Mouse (Mus musculus) kidney, postnatal 14 days (tissue): ENCODE results near the gene Pygo2.

Experiments used
- DNase-seq: peaks from one replicate; pipeline ENCODE4 v3.0.0; 2022; ENCODE audit warnings: mixed read lengths

Pygo2 gene

DNA sequence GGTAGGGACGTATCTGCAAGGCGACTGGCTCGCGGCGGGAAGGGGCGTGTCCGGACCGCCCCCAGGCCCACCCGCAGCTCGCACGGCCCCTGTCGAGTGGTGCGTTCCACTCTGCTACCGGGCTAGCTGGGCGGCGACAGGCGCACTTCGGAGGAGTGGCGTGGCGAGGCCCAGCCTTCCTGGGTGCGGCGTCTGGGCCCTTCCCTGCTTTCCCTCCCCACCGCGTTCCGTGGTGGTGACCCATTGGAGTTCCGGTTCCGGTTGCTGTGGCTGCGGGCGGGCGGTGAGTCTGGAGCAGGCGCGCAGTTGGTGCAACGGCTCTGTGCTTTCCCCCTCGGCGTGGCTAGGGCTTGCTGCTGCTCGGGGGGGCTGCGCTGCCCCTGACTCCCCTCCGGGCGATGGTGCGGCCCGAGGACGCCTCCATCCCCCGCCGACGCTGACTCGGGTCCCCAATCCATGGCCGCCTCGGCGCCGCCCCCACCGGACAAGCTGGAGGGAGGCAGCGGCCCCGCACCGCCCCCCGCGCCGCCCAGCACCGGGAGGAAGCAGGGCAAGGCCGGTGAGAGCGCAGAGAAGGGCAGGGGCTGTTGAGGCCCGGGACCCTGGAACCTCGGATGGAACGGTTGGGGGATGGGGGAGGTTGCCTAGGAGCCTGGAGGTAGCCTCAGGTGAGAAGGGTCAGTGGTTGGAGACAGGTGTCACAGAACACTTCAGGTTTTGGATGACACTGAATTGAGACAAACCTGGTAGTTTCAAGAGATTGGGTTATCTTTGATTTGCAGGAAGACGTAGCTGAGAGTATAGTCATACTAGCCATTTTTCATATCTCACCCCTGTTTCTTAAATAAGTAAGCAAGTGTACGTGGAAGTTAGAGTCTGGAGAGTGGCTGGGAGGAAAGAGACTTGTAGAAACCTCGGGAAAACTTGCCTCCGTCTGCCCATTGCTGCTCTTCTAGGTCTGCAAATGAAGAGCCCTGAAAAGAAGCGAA, at the start of gene Pygo2:
Pygo2 (plus strand) TSS at position 44 of the 989 bp plus-strand sequence.
- peak; percentile 97 for DNase-seq

GRCm38 (mm10) chr3:89380291-89380690, 49.7 kb upstream of the Pygo2 start:
- DNase-seq = no peak

DNA sequence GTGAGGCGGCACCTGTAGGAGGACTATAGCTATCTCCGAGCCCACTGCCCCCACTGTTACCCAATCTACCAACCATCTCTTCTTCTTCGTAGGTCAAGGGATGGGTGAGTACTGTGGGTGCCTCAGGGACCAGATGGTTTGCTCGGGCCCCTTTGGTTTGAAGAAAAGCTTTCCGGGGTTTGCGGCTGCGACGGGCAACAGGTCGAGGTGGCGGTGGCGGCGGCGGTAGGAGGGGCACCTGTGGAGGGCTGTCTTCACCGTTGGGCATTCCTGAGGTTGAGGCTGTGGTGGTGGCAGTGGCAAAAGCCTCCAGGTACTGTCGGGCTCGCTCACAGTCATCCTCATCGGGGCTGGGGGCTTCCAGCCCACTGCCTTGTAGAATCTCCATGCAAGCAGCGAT, 49.3 kb upstream of the Pygo2 start:
- no peak for DNase-seq

GRCm38 (mm10) chr3:89381233-89381632, 48.8 kb upstream of the Pygo2 start:
- no peak for DNase-seq

GRCm38 (mm10) chr3:89382033-89382882, 47.8 kb upstream of the Pygo2 start:
- no peak for DNase-seq

DNA sequence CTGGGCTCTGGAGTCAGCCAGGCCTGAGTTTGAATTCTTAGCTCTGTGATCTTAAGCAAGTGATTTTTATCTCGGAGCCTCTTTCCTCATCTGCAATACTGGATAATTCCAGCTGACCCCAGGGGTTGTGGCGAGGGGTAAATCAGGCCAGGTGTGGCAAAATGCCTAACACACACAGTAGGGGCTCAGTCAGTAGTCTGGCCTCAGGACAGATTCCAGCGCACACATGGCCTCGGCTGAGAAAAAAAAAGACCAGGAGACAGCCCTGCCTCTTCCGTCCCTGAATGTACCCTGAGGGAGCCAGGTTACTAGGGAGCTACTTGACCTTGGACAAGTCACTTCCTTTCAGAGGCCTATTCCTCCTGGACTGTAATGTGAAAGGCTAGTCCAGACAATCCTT, 47.1 kb upstream of the Pygo2 start:
- no peak for DNase-seq

DNA sequence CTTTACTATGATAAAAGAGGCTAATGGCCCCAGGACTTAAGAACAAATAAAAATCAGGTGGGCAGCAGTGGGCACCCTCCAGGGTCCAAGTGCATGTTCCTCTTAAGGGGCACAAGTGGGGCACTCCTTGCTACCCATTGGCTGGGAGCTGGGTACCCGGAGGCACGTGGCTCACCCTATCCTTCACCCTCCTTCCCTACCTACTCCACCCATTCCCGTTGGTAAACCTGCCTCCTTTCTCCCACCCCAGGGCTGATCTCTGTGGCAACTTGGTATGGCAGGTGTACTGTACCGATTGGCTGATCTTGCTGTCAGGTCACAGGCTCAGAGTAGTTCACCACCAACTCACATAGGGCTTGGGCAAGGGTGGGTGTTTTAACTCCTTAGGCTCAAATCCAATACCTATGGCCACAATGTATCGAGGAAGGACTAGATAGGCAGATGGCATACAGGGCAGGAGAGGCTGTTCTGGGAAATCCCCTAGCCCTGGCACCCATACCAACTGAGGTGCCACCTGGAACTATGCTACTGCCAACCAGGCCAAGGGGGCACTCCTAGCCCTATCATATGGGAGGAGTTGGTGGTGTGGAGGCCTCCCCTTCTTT, 46.3 kb upstream of the Pygo2 start:
- no peak for DNase-seq

- peak; percentile 16 for DNase-seq
These were observed 45.5 kb upstream of the Pygo2 start for GRCm38 (mm10) chr3:89384331-89385076.

GRCm38 (mm10) chr3:89385451-89385850, 44.6 kb upstream of the Pygo2 start:
- DNase-seq = no peak

DNA sequence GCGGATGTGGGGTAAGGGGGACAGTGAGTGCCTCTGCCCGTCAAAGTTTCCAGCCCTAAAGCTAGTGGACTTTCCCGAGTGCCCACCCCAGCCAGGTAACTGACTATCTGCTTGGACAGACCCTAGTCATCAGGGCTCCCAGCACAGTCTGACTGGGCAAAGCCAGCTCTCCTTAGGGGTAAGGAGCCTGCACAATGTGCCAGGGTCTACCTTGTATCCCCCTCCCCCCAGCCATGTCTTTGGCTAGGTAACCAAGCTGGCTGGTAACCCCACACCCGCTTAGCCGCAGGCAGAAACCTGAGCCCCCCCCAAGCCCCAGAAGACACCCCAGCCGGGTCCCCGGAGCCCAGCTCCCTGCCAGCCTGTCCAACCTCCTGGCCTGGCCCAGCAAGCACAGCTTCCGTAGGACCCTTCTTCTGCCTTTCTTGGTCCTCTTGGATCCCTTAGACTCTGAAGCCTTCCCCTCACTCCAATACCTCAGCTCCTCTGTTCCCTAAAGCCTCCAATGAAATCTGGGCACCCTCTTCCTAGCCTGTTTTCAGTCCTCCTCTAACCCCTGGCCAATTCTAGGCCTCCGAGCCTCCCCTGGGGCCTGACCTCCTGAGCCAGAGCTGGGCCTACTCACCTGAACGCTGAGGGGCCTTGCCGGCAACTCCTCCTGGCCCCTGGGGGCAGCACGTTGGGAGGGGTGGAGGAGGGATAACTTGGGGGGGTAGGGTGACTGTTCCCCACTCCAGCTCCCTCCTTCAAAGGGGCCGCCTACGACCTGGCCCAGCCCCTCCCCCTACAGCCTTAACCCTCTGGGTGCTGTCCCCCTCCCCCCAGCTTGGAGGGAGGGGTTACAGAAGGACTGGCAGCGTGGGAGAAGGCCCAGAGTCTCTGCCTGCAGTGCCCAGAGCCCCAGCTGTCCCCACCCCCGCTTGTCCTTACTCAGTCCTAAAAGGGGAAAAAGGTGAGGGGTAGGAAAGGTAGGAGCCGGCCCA, 43.3 kb upstream of the Pygo2 start:
- DNase-seq = no peak

DNA sequence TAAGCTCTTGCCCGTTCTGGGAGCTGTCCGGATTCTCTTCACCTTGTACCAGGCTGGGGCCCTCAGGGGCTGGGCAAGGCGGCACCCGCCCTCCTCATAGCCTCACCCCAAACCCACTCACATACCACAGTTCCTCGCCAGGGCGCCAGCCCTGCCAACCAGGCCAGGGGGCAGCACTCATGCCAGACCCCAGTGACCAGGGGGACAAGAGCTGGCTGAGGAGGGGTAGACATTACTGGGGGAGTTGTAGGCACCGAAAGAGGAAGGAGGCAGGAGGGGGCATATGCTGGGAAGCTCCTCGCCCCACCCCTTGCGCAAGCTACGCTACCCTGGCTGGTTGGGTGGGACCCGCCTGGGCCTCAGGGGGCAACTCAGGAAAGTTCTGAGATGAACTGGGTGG, 42.4 kb upstream of the Pygo2 start:
- no peak for DNase-seq

- DNase-seq = peak; percentile 68
These were observed 41.7 kb upstream of the Pygo2 start for GRCm38 (mm10) chr3:89388134-89388881.

DNA sequence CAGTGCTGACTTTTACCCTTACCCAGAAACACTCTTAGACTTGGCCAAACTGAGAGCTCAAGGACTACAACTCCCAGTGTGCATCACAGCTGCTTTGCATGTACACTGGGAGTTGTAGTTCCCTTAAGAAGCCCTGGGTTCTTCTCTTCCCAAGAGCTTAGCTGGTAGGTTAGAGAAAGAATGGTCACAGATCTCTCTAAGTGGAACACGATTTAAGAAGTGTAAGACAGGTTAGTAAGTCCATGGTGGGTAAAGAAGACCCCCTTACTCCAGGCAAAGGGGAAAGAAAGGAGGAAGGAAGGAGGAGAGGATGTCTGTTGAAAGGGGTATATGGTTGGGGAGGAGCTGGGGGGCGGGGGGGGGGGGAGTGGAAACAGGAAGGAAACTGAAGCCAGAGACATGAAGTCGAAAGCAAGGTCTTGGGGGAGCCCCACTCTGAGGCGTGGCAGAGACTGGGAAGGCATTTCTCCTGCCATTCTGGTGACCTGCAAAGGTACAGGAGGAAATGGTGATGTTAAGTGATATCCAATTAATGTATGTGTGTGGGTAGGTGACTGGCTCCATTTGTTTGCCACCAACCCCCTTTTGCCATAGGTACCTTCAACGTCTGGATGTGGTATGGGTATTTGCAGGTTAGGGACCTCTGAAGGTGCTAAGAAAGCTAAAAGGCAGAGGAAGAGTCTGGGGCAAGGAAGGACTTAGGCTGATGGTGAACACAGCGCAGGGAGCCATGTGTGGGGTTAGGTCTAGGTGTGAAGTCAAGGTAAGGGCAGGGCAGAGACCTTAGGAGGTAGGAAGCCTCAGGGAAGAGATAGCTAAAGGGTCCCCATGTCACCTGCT, 40.9 kb upstream of the Pygo2 start:
- peak; percentile 42 for DNase-seq

DNA sequence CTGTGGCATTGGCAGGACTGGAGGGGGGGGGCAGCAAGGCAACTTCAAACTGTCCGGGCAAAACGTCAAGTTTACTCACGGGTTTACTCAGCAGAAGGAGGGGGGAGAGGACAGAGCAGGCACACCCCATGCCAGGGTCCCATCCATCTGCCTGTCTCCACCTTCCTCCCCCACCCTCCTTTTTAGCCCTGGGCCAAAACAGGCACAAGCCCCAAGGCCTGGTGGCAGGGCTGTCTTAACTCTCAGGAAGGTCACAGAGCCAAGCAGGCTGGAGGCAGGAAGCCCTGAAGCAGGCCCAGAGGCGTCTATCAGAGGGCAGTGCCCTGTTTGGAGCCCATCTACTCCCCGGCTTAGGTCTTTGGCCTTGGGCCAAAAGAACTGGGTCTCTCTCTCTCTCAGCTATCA, 39.9 kb upstream of the Pygo2 start:
- DNase-seq = peak; percentile 47

- DNase-seq = peak; percentile 40
These were observed 39.0 kb upstream of the Pygo2 start for GRCm38 (mm10) chr3:89390699-89391662.

DNA sequence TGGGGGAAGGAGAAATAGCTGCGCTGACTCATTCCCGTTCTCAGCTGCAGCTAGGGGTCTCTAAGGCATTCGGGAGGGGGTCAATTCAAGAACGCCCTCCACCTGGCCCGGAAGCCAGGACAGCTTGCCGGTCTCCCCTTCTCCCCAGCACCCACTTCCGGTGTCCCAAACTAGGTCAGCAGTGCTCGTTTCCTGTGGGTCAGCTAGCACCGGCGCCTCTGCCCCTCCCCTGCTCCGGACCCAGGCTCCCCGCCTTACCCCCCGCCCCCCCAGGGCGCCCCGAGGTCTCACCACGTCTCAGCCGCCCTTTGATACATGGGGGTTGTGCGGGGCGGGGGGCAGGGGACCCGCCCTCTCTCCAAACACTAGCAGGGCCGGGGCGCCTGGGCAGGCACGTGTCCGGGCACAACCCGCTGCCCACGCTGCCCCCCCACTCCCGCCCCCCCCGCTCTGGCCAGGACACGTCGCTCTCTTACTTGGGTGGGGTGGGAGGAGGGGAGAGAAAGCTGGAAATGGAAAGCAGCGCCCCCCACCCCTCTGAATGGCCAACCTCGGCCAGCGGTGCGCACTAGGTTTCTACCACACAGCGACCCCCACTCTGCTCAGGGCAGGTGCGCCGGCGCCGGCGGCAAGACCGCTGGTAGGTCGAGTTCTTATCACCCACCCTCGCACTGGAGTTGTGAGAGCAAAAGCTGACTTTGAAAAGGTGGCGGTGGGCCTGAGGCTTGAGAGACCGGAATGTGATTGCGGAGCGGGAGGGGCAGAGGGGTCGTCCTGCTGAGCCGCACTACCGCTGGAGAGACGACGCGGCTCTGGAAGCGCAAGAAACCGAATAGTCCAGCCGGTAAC, 38.1 kb upstream of the Pygo2 start:
- DNase-seq = peak; percentile 85

DNA sequence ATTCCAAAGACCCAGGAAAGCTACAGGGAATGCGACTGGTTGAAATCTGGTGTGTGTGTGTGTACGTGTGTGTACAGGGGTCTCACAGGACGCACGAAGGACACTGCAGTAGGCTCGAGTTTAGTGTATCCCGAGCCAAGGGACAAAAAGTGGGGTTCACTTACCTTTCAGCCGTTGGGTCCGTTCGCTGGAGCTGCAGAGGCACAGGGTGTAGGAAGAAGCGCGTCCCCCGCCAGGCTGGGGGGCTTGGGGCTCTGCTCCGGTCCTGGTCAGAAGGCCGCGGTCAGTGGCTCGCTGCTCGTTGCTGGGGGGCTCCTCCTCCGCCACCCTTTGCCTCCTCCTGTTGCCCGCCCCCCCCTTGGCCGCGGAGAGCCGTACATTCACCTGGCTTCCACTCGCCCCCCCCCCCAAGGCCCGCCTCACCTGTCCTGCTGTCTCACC, 37.1 kb upstream of the Pygo2 start:
- peak; percentile 70 for DNase-seq
